ENCODE assay signal across 12 mouse cellular contexts in genomic region chr14:27058535-27059223, GRCm38 (mm10). TPM values are rescaled to one million over a fixed set of nuclear protein-coding genes. Genes with fewer than 3 reads are reported as not detected.
DNase-seq lines count a peak whose midpoint lies in the region; ATAC-seq lines count a peak whose summit lies in the region.
"Had no signal": no experiment of that assay in that cellular context is flagged by ENCODE, and none has a peak within 500 bp of the region (broad histone marks: within the 10 kb centered on the region; RNA-seq: fewer than 3 reads in every experiment).

No protein-coding gene starts in this region.

- peaks cover 20 to 32% of the 10 kb centered on the region in 2 experiments for H3K4me1 ChIP-seq in heart, embryonic 14.5 days (ENCODE audit: control insufficient read depth in 2 of 2, insufficient read depth in 2 of 2, low read length in 2 of 2)
- H3K4me1 ChIP-seq in limb, embryonic 11.5 days (ENCODE audit: control insufficient read depth, insufficient read depth, low read length), result peaks cover 50% of the 10 kb centered on the region

- H3K4me3 ChIP-seq in heart, embryonic 14.5 days (ENCODE audit: control insufficient read depth in 1 of 2, insufficient read depth in 1 of 2, low read depth in 1 of 2, low read length in 2 of 2), result no peak overlapping the region
- H3K4me3 ChIP-seq in limb, embryonic 11.5 days (ENCODE audit: low read depth, low read length), result no peak overlapping the region
- H3K4me3 ChIP-seq: midbrain, embryonic 12.5 days had no signal

- 0 out of 2 replicates have a peak overlapping the region, but pooled peaks have one; percentile 8 for H3K9ac ChIP-seq in heart, embryonic 14.5 days (ENCODE audit: low read length)
- no peak overlapping the region for H3K9ac ChIP-seq in limb, embryonic 11.5 days (ENCODE audit: low read length)
- H3K9ac ChIP-seq: midbrain, embryonic 12.5 days had no signal

- H3K27me3 ChIP-seq in heart, embryonic 14.5 days (ENCODE audit: control insufficient read depth, insufficient read depth, low read length), result no peaks in the 10 kb centered on the region
- no peaks in the 10 kb centered on the region for H3K27me3 ChIP-seq in limb, embryonic 11.5 days (ENCODE audit: control insufficient read depth, insufficient read depth, low read length)
- H3K27me3 ChIP-seq: CH12.LX had no signal

- H3K27ac ChIP-seq in heart, embryonic 14.5 days (replicated peaks in 1 of 2; ENCODE audit: control insufficient read depth in 1 of 2, insufficient read depth in 1 of 2, low read depth in 2 of 2, low read length in 2 of 2), result peak overlapping the region in 1 of 2 experiments; percentile 1; a peak in 1 of 4 replicates
- peak overlapping the region; percentile 73 for H3K27ac ChIP-seq in limb, embryonic 11.5 days (replicated peaks; ENCODE audit: low read depth, low read length)
- H3K27ac ChIP-seq: midbrain, embryonic 12.5 days had no signal

- H3K4me2 ChIP-seq in heart, embryonic 14.5 days (ENCODE audit: low read length), result peak overlapping the region; percentile 55
- H3K4me2 ChIP-seq in limb, embryonic 11.5 days (ENCODE audit: low read depth, severe bottlenecking), result peak overlapping the region; percentile 26; the same call in 1 of the 2 replicates
- H3K4me2 ChIP-seq: midbrain, embryonic 12.5 days had no signal

- no peak for DNase-seq in heart, postnatal 4 days
- DNase-seq in 3T3-L1 (ENCODE audit: low read depth, low spot score) (peak; percentile 29), ZHBTc4 (ENCODE audit: low read depth, low spot score) (peak; percentile 77)
- DNase-seq in limb, embryonic 11.5 days (ENCODE audit: low spot score), result no peak
- no peak for DNase-seq in adrenal gland, postnatal 10 days
- DNase-seq: gastrocnemius, postnatal 14 days; liver had no signal

- no peaks in the 10 kb centered on the region for H3K36me3 ChIP-seq in heart, embryonic 14.5 days (ENCODE audit: control insufficient read depth, insufficient read depth, low read length)
- H3K36me3 ChIP-seq in limb, embryonic 11.5 days (ENCODE audit: control insufficient read depth, insufficient read depth, low read length), result no peaks in the 10 kb centered on the region
- H3K36me3 ChIP-seq: midbrain, embryonic 12.5 days had no signal

- 13% methylated on average over 13 of the region's 13 CpGs for WGBS in heart, embryonic 14.5 days
- 11% methylated on average over 13 of the region's 13 CpGs for WGBS in limb, embryonic 11.5 days

- no peak for ATAC-seq in heart, embryonic 14.5 days (ENCODE audit: insufficient number of reproducible peaks, insufficient read depth, low FRiP score, low read depth)
- no peak for ATAC-seq in limb, embryonic 11.5 days (ENCODE audit: insufficient number of reproducible peaks, low FRiP score, low TSS enrichment, low read depth)
- ATAC-seq in erythroid progenitor cell, adult 5-6 weeks (replicated peaks; ENCODE audit: low FRiP score, poor library complexity, severe bottlenecking), result no peak
- no peak for ATAC-seq in inflammation-experienced regulatory T-cells, adult 6 months

- H3K9me3 ChIP-seq in heart, embryonic 14.5 days (ENCODE audit: control insufficient read depth, low read length), result no peaks in the 10 kb centered on the region
- H3K9me3 ChIP-seq in limb, embryonic 11.5 days (ENCODE audit: control insufficient read depth, low read length), result no peaks in the 10 kb centered on the region
- H3K9me3 ChIP-seq: midbrain, embryonic 12.5 days had no signal

RNA-seq across cellular contexts. Expression of gene Il17rd, which starts 19.9 kb away (rescaled TPM):
- 1.3 and 1.5 TPM in 2 replicates for polyA plus RNA-seq in heart, embryonic 14.5 days (2014; fragmentation: Nextera tagmentation; extraction: Ambion mirVana)
- total RNA-seq in heart, postnatal 4 days (2021), result 1 to 10 TPM; 4.9 to 5.4 TPM
- 11.3 and 12.3 TPM in 2 replicates for polyA plus RNA-seq in limb, embryonic 11.5 days (2014; fragmentation: Nextera tagmentation; extraction: Ambion mirVana)
- not detected in 2 replicates for total RNA-seq in erythroid progenitor cell, adult 5-6 weeks (2015; ENCODE audit: low replicate concordance)
- not detected in 2 replicates for total RNA-seq in erythroid progenitor cell, adult 5-6 weeks (2017; ENCODE audit: low replicate concordance)
- under 1 TPM; 0.18 to 0.40 (median 0.21) TPM for polyA plus RNA-seq in inflammation-experienced regulatory T-cells, adult 6 months (2017; shearing (Covaris generic))
- 1 to 10 TPM; 3.9 to 4.7 TPM for total RNA-seq in adrenal gland, postnatal 10 days (2021)

RNA-seq across cellular contexts. Expression of gene Arhgef3, which starts 56.0 kb away (rescaled TPM):
- 14.7 and 15.4 TPM in 2 replicates for polyA plus RNA-seq in heart, embryonic 14.5 days (2014; fragmentation: Nextera tagmentation; extraction: Ambion mirVana)
- total RNA-seq in heart, postnatal 4 days (2021), result 10 to 100 TPM; 30.5 to 31.9 TPM
- 17.8 and 18.7 TPM in 2 replicates for polyA plus RNA-seq in limb, embryonic 11.5 days (2014; fragmentation: Nextera tagmentation; extraction: Ambion mirVana)
- 4.3 and 6.3 TPM in 2 replicates for total RNA-seq in erythroid progenitor cell, adult 5-6 weeks (2015; ENCODE audit: low replicate concordance)
- total RNA-seq in erythroid progenitor cell, adult 5-6 weeks (2017; ENCODE audit: low replicate concordance), result 3.9 and 5.8 TPM in 2 replicates
- 100 to 1,000 TPM in 2 of 3 experiments, 10 to 100 TPM in 1; 90.3 to 168 (median 160) TPM for polyA plus RNA-seq in inflammation-experienced regulatory T-cells, adult 6 months (2017; shearing (Covaris generic))
- total RNA-seq in adrenal gland, postnatal 10 days (2021), result 10 to 100 TPM; 36.5 to 37.3 TPM

Comparison
In these comparisons a context has a peak if more than half of its experiments do, and no peak if none do; other contexts are left out.
1. DNase-seq: peak in 3T3-L1 (single experiment) and ZHBTc4 (single experiment); none in heart, postnatal 4 days (single experiment), limb, embryonic 11.5 days (single experiment) and adrenal gland, postnatal 10 days (single experiment).
2. RNA of gene Il17rd, which starts 19.9 kb away (total RNA-seq): 4.9 to 5.4 TPM in heart, postnatal 4 days and 3.9 to 4.7 TPM in adrenal gland, postnatal 10 days; not detected in erythroid progenitor cell, adult 5-6 weeks; every median in the first group is over 4 times any median in the second.
3. RNA of gene Arhgef3, which starts 56.0 kb away (total RNA-seq): 36.5 to 37.3 TPM in adrenal gland, postnatal 10 days and 30.5 to 31.9 TPM in heart, postnatal 4 days; 3.9 to 6.3 TPM in erythroid progenitor cell, adult 5-6 weeks; every median in the first group is over 4 times any median in the second.